Mouse (Mus musculus): ENCODE measurements at regions not wholly inside any gene's neighbourhood (a gene's known extent, or its start where the extent isn't known, plus 50 kb on each side); places are given as distances from the start of the nearest gene placed in this dataset.

DNA sequence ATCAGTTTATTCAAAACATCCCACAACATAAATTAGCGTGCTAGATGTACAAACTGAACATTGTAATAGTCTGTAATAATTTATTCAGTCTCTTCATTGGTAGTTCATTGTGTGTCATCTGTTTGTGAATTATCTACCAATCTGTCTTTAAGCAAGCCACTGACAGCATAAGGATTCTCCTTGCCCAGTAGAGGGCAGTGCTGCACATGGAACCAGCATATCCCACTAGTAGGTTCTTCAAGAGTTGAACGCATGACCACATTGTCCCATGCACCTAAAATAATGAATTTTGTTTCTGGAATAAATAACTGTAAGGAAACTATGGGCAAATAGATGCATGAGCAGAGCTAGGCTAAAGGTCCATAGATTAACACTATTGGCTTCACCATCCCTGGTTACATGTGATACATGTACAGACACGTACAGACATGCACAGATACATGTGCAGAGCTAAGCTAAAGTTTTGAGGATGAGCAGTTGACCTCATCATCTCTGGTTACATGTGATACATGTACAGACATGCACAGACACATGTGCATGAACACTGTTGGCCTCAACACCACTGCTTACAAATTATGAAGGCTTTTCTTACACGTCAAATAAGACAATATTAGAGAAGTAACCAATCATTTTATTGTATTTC is 143.0 kb upstream of the Ctnnd2 start:
- DNase-seq (ENCODE audit: low spot score), result peak; percentile 84

DNA sequence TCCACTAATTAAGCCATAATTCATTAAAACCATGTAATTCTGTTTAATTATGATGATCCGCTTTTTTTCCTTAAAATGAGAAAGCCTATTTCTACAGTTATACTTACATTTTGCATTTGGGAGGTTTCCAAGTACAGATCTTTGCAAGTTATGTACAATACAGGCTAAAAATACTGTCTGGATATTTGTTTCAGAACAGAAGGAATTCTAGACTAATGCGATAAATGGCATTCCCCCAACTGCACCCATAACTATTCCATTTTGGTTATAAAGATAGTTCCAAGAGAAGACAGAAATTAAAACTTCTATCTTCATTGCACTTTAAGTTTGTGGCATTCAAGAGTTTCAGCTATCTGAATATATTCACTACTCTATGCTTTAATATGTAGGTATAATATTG is 137.0 kb upstream of the Ctnnd2 start:
- no peak for DNase-seq (ENCODE audit: low spot score)

DNA sequence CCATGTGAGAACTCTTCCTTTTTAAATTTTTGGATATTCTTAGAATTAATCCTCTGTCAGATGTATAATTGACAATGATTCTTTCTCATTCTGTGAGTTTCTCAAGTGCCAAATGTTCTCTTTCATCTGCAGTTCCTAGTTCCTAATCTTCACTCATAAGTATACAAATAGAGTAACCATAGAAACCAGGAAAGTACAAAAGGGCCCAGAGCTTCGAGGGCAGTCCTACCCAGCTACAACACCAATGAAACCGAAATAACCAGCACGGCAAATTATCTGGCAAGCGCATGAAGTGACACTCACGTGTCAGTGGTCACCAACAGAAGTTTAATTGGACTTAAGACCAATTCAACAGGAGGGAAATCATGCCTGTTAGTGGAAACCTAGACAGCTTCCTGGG is 121.5 kb upstream of the Ctnnd2 start:
- no peak for DNase-seq (ENCODE audit: low spot score)

DNA sequence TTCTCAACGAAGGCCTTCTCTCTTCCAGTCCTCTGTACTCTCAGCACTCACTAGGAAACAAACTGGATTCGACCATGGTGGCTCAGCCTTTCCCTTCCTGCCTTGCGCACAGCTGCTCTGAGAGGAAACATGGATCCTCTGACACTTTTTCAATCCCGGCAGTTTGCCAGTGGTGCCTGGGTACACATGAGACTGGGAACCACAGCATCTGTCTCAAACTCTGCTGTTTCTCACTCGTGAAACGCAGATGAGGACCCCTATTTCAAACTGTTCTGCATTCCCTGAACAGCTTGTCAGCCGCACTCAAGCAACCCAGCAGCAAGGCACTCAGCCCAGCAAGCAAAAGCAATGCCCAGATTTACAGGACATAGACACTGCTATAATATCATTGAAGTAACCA is 112.6 kb upstream of the Ctnnd2 start:
- DNase-seq (ENCODE audit: low spot score), result no peak

DNA sequence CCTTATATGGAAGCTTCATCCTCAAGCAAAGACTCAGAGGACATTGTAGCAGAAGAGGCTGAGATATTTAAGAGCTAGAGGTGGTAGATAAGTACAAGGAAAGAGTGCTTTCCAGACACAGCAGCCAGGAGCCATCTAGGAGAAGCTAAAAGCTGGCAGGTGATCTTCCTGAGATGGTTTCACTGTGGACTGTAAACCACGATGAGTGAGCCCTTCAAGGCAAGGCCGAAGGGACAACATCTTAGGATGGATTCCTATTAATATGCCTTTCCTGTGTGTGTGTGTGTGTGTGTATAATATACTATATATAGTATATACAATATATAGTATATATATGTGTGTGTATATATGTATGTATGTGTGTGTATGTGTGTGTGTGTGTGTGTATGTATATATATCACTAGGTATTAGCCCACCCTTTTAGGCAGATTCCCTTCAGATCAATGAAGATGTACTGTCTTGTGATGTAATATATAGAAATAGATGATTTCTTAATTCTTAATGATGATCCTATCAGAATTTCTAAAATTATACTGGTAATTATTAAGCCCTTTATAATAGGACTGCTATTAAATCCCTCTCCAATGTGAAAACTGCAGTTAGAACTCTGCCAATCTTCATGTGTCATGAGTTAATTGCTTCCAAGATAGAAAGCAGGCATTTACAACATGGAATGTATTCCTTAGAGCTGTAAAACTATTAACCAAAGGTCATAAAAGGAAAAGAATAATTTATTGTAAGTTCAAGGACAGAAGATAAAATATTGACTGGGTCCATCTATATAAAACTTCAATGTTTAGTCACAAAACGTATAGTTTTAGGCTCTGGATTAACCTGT is 111.7 kb upstream of the Ctnnd2 start:
- DNase-seq (ENCODE audit: low spot score), result no peak

DNA sequence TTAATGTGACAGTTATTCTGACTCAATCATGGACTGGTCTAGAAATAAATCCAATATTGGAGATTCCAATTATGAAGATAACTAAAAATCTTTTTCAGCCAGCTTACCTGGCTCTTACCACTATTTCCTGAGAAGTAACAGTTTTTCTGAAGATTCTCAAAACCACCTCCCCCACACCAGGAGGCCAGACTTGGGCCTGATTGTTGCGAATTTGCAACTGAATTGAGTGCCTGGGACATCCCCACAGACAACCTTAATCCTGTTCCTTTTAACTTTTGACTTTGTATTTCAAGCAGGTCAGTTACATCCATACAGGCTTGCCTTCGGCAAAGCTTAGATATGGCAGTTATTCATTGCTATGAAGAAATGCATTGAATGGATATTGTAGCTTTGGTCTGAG is 100.7 kb upstream of the Ctnnd2 start:
- DNase-seq (ENCODE audit: low spot score), result no peak

DNA sequence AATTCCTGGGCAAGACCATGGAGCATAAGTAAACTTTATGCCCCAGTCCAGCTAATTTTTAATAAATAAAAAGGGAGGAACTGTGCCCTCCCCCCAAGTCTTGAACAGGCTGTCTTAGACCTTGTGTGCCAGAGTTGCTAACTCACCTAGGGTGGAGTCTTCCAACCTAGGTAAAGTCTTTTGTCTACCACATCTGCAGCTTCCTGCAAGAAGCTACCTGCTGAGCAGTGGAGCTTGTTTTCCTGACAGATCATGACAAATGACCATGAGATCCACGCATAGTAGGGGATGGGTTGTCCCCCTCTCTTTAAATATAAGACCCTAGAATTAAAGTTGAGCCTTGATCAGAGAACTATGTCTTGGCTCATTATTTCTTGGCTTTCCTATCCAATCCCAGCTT is 100.1 kb upstream of the Ctnnd2 start:
- DNase-seq (ENCODE audit: low spot score), result no peak

DNA sequence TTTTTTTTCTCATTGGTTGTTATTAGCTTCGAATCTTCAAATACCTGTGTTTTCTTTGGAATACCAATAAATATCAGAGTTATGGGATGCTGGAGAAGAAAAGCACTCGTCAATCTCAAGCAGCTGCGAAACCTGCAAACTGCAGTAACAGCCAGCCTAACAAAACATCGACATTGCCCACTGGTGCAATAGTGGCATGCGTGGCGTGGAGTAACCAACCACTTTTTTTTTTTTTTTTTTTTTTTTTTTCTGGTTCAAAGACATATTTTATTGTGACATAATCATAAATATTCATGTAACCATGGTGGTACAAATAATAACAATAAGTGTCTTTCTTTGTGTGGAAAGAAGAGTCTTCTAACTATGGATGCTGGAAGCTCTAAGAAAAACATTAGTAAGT is 85.3 kb upstream of the Ctnnd2 start:
- no peak for DNase-seq (ENCODE audit: low spot score)

DNA sequence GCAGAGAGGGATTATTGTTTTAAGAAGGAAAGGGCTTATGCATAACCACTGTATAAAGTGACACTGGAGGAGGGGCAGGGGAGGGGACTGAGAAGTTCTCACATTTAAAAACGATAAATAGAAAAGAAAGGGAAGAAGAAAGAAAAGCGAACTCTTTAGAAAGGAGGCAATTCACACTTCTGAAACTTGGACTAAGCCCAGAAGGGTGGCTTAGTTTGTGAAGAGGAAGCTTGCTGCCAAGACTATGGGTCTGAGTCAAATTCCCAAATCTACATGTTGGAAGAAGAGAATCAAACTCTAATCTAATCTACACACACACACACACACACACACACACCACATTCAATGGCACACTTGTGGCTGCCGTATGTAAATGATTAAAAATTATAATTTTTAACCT is 50.3 kb upstream of the Ctnnd2 start:
- DNase-seq (ENCODE audit: low spot score), result no peak

Data from retina, embryonic 14.5 days (tissue).